Mouse (Mus musculus): ENCODE data around the gene Col9a2.

GRCm38 (mm10) chr4:121023941-121024340 is 15.2 kb upstream of the Col9a2 start:
- TF ChIP-seq CTCF (IDR thresholded peaks at IDR 0.05; ENCODE audit: low read depth, low read length) (no peak), POLR2A (IDR thresholded peaks at IDR 0.05; ENCODE audit: extremely low read depth, insufficient read depth, low read length) (no peak)
